Mouse (Mus musculus) lung, adult 2 months (tissue): ENCODE measurements at regions not wholly inside any gene's neighbourhood (a gene's known extent, or its start where the extent isn't known, plus 50 kb on each side); places are given as distances from the start of the nearest gene placed in this dataset.

ENCODE experiments used
- DNase-seq: peaks from one replicate; pipeline ENCODE4 v3.0.0; 2022
- H3K4me1 ChIP-seq: fragments of 200-500 bp; 2 replicates; pipeline ENCODE4 v1.6.1; 2011; ENCODE audit warnings: low read length; ENCODE audit not compliant: control insufficient read depth, insufficient read depth
- H3K4me3 ChIP-seq: fragments of 200-500 bp; replicated peaks from 2 replicates; pipeline ENCODE3; 2011; ENCODE audit warnings: low read depth, mild to moderate bottlenecking, control low read depth, low read length; ENCODE audit errors: extremely low read depth
- CTCF ChIP-seq: fragments of 200-500 bp; IDR thresholded peaks from 2 replicates; pipeline ENCODE4 v1.5.1; 2011; ENCODE audit warnings: mild to moderate bottlenecking, low read length, control low read depth; ENCODE audit not compliant: insufficient read depth
- POLR2A ChIP-seq: fragments of 200-500 bp; IDR thresholded peaks from 2 replicates; pipeline ENCODE4 v1.6.1; 2011; ENCODE audit warnings: low read depth, mild to moderate bottlenecking, control low read depth, low read length, borderline replicate concordance; ENCODE audit errors: extremely low read depth
- WGBS: fragments of 180-500 bp; shearing (Covaris S2); methylation state at CpG from one replicate; pipeline ENCODE4 v1.1.7; 2018; 5-methylcytosine and 5-hydroxymethylcytosine counted together

DNA sequence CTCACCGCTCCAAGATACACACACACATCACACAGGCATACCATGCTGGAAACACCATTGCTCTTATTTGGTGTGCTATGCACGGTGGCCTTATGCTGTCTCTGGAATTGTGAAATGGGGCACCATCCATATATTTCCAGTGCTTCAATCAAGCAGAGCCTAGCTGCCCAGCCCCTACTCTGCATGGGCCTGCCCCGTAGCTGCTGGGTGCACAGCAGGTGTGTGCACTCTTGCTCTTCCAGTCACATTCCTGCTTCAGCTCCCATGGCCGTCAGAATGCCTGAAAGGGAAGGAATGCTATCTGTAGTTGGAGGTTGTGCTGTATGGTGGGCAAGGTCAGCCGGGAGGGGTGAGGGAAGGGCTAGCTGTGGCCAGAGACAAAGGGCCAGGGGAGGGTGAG is 144.6 kb downstream of the Efnb1 start:
- DNase-seq, result no peak
- no peak for TF ChIP-seq POLR2A
- H3K4me1 ChIP-seq, result no peaks in the 10 kb centered on the region
- 78% methylated on average over 5 of the region's 5 CpGs for WGBS
- no peak overlapping the region for H3K4me3 ChIP-seq

- WGBS, result 67% methylated on average over 5 of the region's 5 CpGs
- DNase-seq, result no peak
- Histone ChIP-seq H3K4me1 (no peaks in the 10 kb centered on the region), H3K4me3 (no peak overlapping the region)
- no peak for TF ChIP-seq POLR2A
- no peak for TF ChIP-seq CTCF
Measured at GRCm38 (mm10) chrX:99275536-99275935, 139.6 kb downstream of the Efnb1 start.

- TF ChIP-seq POLR2A (no peak), CTCF (no peak)
- Histone ChIP-seq H3K4me1 (no peaks in the 10 kb centered on the region), H3K4me3 (no peak overlapping the region)
- 58% methylated on average over 3 of the region's 3 CpGs for WGBS
- DNase-seq, result no peak
Measured at GRCm38 (mm10) chrX:99271908-99272307, 136.0 kb downstream of the Efnb1 start.

DNA sequence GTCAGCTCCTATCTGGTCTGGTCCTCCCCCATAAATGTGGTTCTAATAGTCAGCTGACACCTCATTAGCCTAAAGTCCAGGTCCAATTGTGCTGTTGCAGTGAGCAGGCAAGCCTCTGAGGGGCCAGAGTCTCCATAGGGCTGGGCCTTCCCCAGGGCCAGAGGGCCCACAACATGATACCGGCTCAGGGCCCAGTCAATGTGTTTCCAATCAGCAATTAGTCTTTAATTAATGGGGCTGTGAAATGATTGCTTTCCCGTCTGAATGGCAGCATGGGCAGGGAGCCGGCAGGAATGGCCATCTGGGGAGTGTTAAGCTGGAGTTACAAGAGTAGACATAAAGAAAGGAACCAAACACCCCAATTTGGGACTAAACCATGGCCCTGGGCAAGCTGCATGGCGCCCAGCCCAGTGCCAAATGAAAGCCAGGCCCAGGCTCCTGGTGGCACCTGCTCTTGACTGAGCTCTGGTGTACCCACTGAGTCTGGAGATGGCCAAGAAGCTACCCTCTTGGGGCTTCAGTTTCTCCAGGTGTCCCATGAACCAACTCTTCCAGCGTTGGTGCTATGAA is 113.2 kb downstream of the Efnb1 start:
- H3K4me1 ChIP-seq, result no peaks in the 10 kb centered on the region
- 84% methylated on average over 5 of the region's 5 CpGs for WGBS
- H3K4me3 ChIP-seq, result no peak overlapping the region
- no peak for TF ChIP-seq POLR2A
- no peak for TF ChIP-seq CTCF
- no peak for DNase-seq

DNA sequence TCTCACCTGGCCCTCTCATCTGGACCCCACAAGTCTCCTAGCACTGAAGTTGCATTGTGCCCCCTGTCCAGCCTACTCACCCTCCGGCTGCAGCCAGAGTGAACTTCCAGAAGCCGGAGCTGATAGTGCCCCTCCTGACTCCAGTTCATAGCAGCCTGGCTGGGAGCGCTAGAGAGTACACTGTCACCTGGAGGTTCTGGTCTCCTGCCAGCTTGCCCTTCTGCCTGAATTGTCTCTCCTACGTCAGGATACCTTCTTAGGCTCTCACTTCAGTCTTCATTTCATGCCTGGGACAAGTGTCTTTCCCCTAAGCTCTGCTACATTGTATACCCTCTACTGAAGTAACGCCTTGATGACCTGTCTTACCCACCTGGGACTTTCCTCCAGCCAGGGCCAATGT is 112.3 kb downstream of the Efnb1 start:
- H3K4me3 ChIP-seq, result no peak overlapping the region
- TF ChIP-seq CTCF (no peak), POLR2A (no peak)
- H3K4me1 ChIP-seq, result no peaks in the 10 kb centered on the region
- DNase-seq, result no peak
- WGBS, result 86% methylated on average over 5 of the region's 5 CpGs

GRCm38 (mm10) chrX:99246704-99247103 is 110.8 kb downstream of the Efnb1 start:
- WGBS, result 71% methylated on average over 2 of the region's 2 CpGs
- H3K4me1 ChIP-seq, result no peaks in the 10 kb centered on the region
- H3K4me3 ChIP-seq, result no peak overlapping the region
- no peak for TF ChIP-seq POLR2A
- no peak for TF ChIP-seq CTCF
- no peak for DNase-seq

GRCm38 (mm10) chrX:99246051-99246450 is 110.1 kb downstream of the Efnb1 start:
- Histone ChIP-seq H3K4me1 (no peaks in the 10 kb centered on the region), H3K4me3 (no peak overlapping the region)
- no peak for TF ChIP-seq POLR2A
- no peak for TF ChIP-seq CTCF
- WGBS, result 80% methylated on average over 8 of the region's 8 CpGs
- no peak for DNase-seq

- WGBS, result 88% methylated on average over 3 of the region's 3 CpGs
- Histone ChIP-seq H3K4me1 (no peaks in the 10 kb centered on the region), H3K4me3 (no peak overlapping the region)
- DNase-seq, result no peak
- TF ChIP-seq CTCF, result no peak
- TF ChIP-seq POLR2A, result no peak
Measured at GRCm38 (mm10) chrX:99245541-99245940, 109.6 kb downstream of the Efnb1 start.

- WGBS, result 83% methylated on average over 5 of the region's 5 CpGs
- DNase-seq, result no peak
- H3K4me1 ChIP-seq, result peaks cover 3% of the 10 kb centered on the region
- H3K4me3 ChIP-seq, result no peak overlapping the region
- TF ChIP-seq POLR2A (no peak), CTCF (no peak)
Measured at GRCm38 (mm10) chrX:99243251-99243650, 107.3 kb downstream of the Efnb1 start.

GRCm38 (mm10) chrX:99241684-99242118 is 105.8 kb downstream of the Efnb1 start:
- DNase-seq, result no peak
- TF ChIP-seq CTCF (no peak), POLR2A (no peak)
- WGBS, result 49% methylated on average over 5 of the region's 5 CpGs

More at GRCm38 (mm10) chrX:99241684-99242118, 105.8 kb downstream of the Efnb1 start:
- H3K4me3 ChIP-seq, result no peak overlapping the region
- H3K4me1 ChIP-seq, result peaks cover 3% of the 10 kb centered on the region
